Mouse (Mus musculus): ENCODE results near the gene Arhgap10. TPM values are rescaled to one million over a fixed set of nuclear protein-coding genes. Genes with fewer than 3 reads are reported as not detected.

The Arhgap10 gene
- total RNA-seq, 2 experiments from 2014 or later: 74.6 to 74.9 TPM

DNA sequence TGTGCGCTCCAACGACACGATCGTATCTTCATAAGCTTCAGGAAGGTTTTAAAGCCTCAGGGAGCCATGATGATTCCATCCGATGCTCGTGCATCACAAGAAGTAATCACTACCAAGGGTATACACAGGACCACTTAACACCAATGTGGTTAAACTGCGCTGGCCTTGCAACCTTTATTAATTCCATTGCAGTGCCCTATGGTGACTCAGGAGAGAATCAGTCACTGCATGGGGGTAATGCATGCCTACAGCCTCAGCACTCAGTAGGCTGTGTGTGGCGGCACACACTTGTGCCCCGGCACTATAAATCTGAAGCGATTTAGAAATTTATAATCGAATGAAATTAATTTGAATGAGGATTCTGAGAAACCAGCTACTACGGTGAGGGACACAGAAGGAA is 71.5 kb downstream of the Arhgap10 start:
- DNase-seq (ENCODE audit: low spot score in 2 of 2): no peak

- no peak for DNase-seq (ENCODE audit: low spot score in 2 of 2)
Measured at GRCm38 (mm10) chr8:77445642-77446041, 72.1 kb downstream of the Arhgap10 start.

DNA sequence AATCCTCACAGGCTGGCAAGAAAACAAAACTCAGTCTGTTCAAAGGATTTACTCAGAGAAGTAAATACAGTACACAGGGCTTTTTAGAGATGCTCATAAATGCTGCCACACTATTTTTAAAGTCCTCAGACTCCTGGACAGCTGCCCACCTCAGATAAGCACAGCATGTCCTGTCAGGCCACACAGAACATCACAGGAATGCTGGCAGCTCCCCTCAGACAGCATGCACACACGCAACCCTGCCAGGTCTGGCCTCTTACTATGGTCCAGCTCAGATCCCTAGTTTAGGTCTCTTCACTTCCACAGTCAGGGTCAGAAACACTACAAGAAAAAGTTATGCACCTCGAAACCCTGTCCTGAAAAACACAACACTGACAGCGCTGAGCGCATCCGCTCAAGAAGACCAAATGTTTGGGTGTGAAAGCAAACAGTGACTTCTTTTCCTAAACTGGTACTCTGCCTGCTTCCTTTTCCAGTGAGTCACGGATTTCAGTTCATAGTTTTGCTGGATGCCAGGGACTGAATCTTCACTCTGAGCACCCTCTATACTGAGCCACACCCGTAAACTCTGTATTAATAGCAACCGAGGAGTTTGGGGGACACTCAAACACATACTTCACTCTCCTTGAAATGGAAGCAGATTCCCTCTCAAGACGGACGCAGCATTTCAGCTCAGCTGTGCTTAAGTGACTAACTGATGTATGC is 73.4 kb downstream of the Arhgap10 start:
- DNase-seq (ENCODE audit: low spot score in 2 of 2): peak in 1 of 2 experiments; percentile 59

GRCm38 (mm10) chr8:77442452-77442851 is 75.3 kb downstream of the Arhgap10 start:
- DNase-seq (ENCODE audit: low spot score in 2 of 2): no peak

- no peak for DNase-seq (ENCODE audit: low spot score in 2 of 2)
Measured at GRCm38 (mm10) chr8:77440913-77441312, 76.8 kb downstream of the Arhgap10 start.

DNA sequence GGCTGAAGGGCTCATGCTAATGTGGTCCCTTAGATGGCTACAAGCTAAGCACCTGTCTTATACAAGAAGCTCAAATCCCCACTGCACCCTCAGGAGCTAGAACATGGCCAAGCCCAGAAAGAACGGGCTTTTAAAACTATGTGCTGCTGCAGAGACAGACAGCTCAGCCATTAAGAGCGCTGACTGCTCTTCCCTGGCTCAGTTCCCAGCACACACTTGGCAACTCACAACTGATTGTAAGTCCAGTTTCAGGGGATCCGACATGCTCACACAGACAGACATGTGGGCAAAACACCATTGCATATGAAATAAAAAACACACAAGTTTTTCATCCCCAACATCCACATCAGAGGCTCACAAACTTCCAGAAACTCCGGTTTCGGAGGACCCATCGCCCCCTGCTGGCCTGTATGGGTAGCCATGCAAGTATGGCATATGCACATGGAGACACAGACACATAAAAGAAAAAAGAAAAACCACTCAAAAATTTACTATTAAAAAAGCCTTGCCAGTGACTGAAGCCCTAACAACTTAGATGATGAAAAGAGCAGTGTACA is 77.4 kb downstream of the Arhgap10 start:
- peak in 1 of 2 experiments; percentile 70 for DNase-seq (ENCODE audit: low spot score in 2 of 2)

DNA sequence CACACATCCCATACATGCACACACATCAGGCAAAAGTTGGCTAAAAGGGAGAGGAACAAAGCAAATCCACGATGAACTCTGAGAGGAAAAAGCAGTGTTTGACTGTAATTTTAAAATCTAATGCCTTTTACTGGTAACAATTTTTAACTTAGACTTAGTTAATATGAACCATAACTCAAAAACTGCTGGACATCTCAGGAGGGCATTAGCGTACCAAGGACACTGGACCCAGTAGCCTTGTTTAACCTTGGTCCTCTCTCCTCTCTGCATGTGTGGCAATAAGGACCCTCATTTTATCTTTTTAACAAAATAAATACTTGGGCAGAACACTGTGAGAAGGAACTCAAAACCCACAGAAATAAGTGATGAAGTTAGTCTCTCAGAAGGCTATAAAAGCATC is 78.1 kb downstream of the Arhgap10 start:
- no peak for DNase-seq (ENCODE audit: low spot score in 2 of 2)

GRCm38 (mm10) chr8:77437807-77438493 is 79.8 kb downstream of the Arhgap10 start:
- DNase-seq (ENCODE audit: low spot score in 2 of 2): no peak

GRCm38 (mm10) chr8:77436013-77436990 is 81.5 kb downstream of the Arhgap10 start:
- DNase-seq (ENCODE audit: low spot score in 2 of 2): no peak

DNA sequence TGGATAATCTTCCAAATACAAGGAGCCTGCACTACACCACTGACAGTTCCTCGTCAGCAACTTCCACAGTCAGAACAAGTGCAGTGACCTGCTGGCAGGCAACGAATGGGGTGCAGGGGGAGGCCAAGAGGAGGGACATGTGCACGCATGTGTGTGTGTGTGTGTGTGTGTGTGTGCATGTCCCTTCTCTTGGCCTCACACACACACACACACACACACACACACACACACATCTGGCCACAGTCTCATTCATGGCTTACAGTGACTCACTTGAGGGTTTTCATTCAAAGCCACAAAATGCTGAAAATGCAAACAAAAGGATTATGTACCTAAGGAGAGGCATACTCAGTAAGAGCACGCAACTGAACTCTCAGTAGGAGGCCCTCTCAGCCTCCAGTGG is 84.5 kb downstream of the Arhgap10 start:
- no peak for DNase-seq (ENCODE audit: low spot score in 2 of 2)

GRCm38 (mm10) chr8:77432726-77433125 is 85.0 kb downstream of the Arhgap10 start:
- DNase-seq (ENCODE audit: low spot score in 2 of 2): no peak

DNA sequence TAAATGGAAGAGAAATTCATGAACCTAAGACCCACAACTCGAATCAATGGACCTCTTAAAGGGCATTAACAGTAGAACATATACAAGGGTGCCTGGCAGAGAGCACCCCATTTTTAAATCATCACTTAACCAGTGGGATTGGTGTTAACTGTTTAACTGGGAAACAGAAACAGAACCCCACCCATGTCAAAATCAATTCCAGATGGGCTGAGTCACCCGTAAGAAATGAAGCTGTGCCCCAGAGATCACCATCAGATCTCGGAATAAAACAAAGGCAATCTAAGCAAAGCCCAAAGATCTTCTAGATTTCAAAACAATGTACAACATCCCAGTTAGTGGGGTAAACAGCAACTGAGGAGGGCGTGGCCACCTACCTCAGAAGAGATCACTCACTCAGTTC is 89.3 kb downstream of the Arhgap10 start:
- DNase-seq (ENCODE audit: low spot score in 2 of 2): no peak

GRCm38 (mm10) chr8:77428015-77428414 is 89.7 kb downstream of the Arhgap10 start:
- DNase-seq (ENCODE audit: low spot score in 2 of 2): no peak

GRCm38 (mm10) chr8:77427438-77427837 is 90.3 kb downstream of the Arhgap10 start:
- DNase-seq (ENCODE audit: low spot score in 2 of 2): no peak

- no peak for DNase-seq (ENCODE audit: low spot score in 2 of 2)
Measured at GRCm38 (mm10) chr8:77423850-77424249, 93.9 kb downstream of the Arhgap10 start.

DNA sequence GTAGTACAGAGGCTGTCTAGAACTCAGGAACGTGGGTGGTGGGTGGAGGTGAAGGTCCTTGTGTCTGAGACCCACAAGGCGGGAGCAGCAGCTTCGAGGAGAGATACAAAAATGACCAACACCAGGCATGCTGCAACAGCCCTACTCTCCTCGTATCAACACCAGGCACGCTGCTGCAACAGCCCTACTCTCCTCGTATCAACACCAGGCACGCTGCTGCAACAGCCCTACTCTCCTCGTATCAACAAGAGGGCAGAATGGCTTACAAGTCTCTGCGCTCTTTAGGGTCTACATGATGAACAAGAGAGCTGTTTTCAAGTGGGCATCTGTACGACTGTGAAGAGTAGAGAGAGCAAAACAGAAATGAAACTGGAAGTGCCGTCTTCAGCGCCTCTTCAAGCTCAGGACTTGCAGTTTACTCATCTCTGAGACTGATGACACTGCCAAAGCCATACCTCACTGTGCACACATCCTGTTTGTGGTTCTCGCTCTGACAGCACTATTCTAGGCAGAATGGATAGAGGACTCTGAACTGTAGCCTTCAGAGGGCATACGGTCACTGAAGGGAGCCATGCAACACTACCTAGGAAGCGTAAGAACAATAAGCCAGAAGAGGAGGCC is 95.0 kb downstream of the Arhgap10 start:
- no peak for DNase-seq (ENCODE audit: low spot score in 2 of 2)

DNA sequence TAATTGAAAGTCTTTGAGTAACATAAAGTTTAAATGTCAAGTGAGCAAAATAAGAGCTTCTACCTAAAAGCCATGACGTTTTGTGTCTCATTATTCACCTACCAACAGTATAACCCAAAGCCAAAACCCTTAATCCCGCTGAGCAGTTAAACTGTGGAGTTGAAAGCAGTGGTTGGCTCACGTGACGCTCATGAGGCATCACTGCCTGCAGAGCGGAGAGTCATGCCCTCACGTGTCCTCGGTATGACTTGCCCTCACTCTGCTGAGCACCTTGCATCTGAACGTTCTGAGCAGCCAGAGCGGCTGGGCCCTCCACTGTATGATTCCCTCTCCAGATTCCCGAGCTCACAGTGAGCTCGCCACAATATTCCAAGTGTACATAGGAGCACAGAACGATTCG is 96.2 kb downstream of the Arhgap10 start:
- DNase-seq (ENCODE audit: low spot score in 2 of 2): no peak

- peak; percentile 37 to 61 for DNase-seq (ENCODE audit: low spot score in 2 of 2)
Measured at GRCm38 (mm10) chr8:77419731-77420130, 98.0 kb downstream of the Arhgap10 start.

DNA sequence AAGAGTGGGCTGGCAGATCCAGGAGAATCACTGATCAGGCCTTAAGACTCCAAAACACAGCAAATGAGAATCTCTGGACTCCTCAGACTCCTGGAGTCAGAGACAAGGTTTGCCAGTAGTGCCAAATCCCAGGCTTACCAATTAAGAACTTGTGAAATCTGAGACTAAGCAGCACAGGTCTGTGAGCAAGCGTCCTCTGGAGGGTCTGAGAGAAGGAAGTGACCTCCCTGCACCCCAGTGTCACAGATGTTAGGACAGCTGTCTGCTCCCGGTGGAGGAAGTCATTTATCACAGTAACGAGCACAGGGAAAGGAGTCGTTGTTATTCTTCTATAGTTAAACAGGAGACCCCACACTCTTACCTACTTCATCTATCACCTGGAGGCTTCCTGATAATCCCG is 101.0 kb downstream of the Arhgap10 start:
- no peak for DNase-seq (ENCODE audit: low spot score in 2 of 2)

DNA sequence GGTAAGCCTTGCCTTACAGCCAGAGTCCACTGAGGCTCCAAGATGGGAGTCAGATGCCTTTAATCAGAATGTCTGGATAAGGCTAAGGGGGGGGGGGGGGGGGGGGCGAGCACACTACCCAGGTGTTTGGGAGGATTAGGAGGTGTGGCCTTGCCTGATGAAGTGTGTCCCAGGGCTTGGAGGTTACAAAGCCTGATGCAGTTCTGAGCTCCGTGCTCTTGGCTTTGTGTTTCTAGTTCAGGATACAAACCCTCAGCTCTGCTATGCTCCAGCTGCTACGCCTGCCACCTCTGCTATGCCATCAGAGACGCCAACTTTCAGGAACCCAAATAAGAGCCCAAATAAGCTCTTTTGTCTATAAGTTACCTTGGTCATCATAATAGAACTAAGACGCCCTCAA is 101.7 kb downstream of the Arhgap10 start:
- no peak for DNase-seq (ENCODE audit: low spot score in 2 of 2)

DNA sequence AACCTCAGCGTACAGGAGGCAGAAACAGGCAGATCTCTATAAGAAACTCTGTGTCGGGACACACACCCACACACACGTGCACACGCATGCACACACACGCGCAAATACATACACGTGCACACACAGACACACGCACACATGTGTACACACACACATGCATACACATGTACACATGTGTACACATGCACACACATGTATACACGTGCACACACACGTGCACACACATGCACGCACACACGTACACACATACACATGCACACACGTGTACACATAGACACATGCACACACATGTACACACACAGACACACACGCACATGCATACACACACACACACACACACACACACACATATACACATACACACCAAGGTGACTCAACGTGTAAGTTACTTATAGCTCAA is 106.5 kb downstream of the Arhgap10 start:
- no peak for DNase-seq (ENCODE audit: low spot score in 2 of 2)
